In the genomic region with DNA sequence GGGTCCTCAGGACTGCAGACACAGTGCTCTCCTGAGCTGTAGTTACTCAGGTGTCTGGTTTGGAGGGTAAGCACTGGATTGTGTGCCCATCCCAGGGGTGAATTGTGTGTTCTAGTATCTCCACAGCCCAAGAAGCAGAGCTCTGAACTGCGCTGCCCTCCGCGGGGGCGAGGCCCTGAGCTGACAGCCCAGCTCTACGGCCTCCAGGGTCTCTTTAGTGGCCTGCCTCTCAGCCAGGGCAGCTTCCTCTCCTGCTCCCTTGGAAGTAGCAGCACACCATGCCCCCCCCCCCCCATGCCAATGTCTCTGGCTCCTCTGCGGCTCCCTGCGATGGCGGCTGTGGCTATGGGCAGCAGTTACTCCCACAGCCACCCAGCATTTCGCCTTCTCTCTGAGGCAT, we compare ENCODE assay signal across 8 mouse cellular contexts.
DNase-seq lines count a peak whose midpoint lies in the region; ATAC-seq and TF ChIP-seq lines count a peak whose summit lies in the region.

No protein-coding gene starts in this region.

- H3K9ac ChIP-seq in forebrain, embryonic 11.5 days (ENCODE audit: low read length): peak overlapping the region; percentile 1; the same call in 1 of the 2 replicates
- no peak overlapping the region for H3K9ac ChIP-seq in forebrain, embryonic 13.5 days
- H3K9ac ChIP-seq in forebrain, embryonic 16.5 days (replicated peaks; ENCODE audit: low read depth, low read length): no peak overlapping the region
- H3K9ac ChIP-seq in midbrain, embryonic 14.5 days (replicated peaks; ENCODE audit: low read length): no peak overlapping the region

- no peak overlapping the region for H3K27ac ChIP-seq in forebrain, embryonic 11.5 days (ENCODE audit: low read depth, low read length)
- no peak overlapping the region for H3K27ac ChIP-seq in forebrain, embryonic 13.5 days
- H3K27ac ChIP-seq in layer of hippocampus, adult 2 months: peak overlapping the region; percentile 95
- H3K27ac ChIP-seq in forebrain, embryonic 16.5 days (ENCODE audit: low read length): 0 out of 2 replicates have a peak overlapping the region, but pooled peaks have one; percentile 8
- 0 out of 2 replicates have a peak overlapping the region, but pooled peaks have one; percentile 13 for H3K27ac ChIP-seq in midbrain, embryonic 14.5 days (replicated peaks; ENCODE audit: low read depth, low read length)

- no peak for DNase-seq in forebrain, embryonic 11.5 days (ENCODE audit: low spot score)
- DNase-seq in layer of hippocampus, adult 2 months (ENCODE audit: low spot score in 2 of 2): no peak
- no peak for DNase-seq in layer of hippocampus, adult 18-20 months (ENCODE audit: low spot score in 2 of 2)
- DNase-seq in midbrain, embryonic 14.5 days: no peak
- no peak for DNase-seq in urinary bladder, postnatal 14 days (ENCODE audit: low spot score)
- no peak for DNase-seq in lung, postnatal 10 days

- no peak for ATAC-seq in forebrain, embryonic 11.5 days (replicated peaks; ENCODE audit: low FRiP score)
- ATAC-seq in forebrain, embryonic 13.5 days: no peak
- ATAC-seq in forebrain, embryonic 16.5 days: 0 out of 2 replicates have a peak, but pooled peaks have one; percentile 8
- no peak for ATAC-seq in midbrain, embryonic 14.5 days (ENCODE audit: low FRiP score, low TSS enrichment)

- H3K36me3 ChIP-seq in forebrain, embryonic 11.5 days (ENCODE audit: control insufficient read depth, insufficient read depth, low read length): peaks cover 2% of the 10 kb centered on the region
- peaks cover 27% of the 10 kb centered on the region for H3K36me3 ChIP-seq in forebrain, embryonic 13.5 days (ENCODE audit: poor library complexity, severe bottlenecking)
- no peaks in the 10 kb centered on the region for H3K36me3 ChIP-seq in forebrain, embryonic 16.5 days (ENCODE audit: control insufficient read depth, insufficient read depth)
- 0 out of 2 replicates have a peak, but pooled peaks cover 10% of the 10 kb centered on the region for H3K36me3 ChIP-seq in midbrain, embryonic 14.5 days (ENCODE audit: control insufficient read depth, insufficient read depth, low read length)

- no peaks in the 10 kb centered on the region for H3K27me3 ChIP-seq in forebrain, embryonic 11.5 days (ENCODE audit: control insufficient read depth, insufficient read depth, low read length)
- H3K27me3 ChIP-seq in forebrain, embryonic 13.5 days: no peaks in the 10 kb centered on the region
- H3K27me3 ChIP-seq in forebrain, embryonic 16.5 days (replicated peaks; ENCODE audit: control insufficient read depth, insufficient read depth, low read length): no peaks in the 10 kb centered on the region
- H3K27me3 ChIP-seq in midbrain, embryonic 14.5 days (ENCODE audit: control insufficient read depth, insufficient read depth, low read length): no peaks in the 10 kb centered on the region

- no peak overlapping the region for H3K4me2 ChIP-seq in forebrain, embryonic 11.5 days (ENCODE audit: low read depth, low read length, severe bottlenecking)
- H3K4me2 ChIP-seq in forebrain, embryonic 13.5 days: no peak overlapping the region
- H3K4me2 ChIP-seq in forebrain, embryonic 16.5 days (ENCODE audit: low read length): no peak overlapping the region
- no peak overlapping the region for H3K4me2 ChIP-seq in midbrain, embryonic 14.5 days (ENCODE audit: low read length)

- WGBS in forebrain, embryonic 11.5 days: 86% methylated on average over 9 of the region's 9 CpGs
- 83% methylated on average over 9 of the region's 9 CpGs for WGBS in forebrain, embryonic 13.5 days
- WGBS in forebrain, embryonic 16.5 days: 79% methylated on average over 9 of the region's 9 CpGs
- whole genome bisulfite sequencing in midbrain, embryonic 14.5 days: 83% methylated on average over 9 of the region's 9 CpGs

- TF ChIP-seq CTCF in layer of hippocampus, adult 2 months (conservative IDR thresholded peaks at IDR 0.05): no peak

- H3K4me3 ChIP-seq in forebrain, embryonic 11.5 days (ENCODE audit: low read depth, low read length): no peak overlapping the region
- H3K4me3 ChIP-seq in forebrain, embryonic 13.5 days: no peak overlapping the region
- no peak overlapping the region for H3K4me3 ChIP-seq in layer of hippocampus, adult 2 months
- no peak overlapping the region for H3K4me3 ChIP-seq in forebrain, embryonic 16.5 days (replicated peaks; ENCODE audit: low read length)
- no peak overlapping the region for H3K4me3 ChIP-seq in midbrain, embryonic 14.5 days (replicated peaks; ENCODE audit: low read depth, low read length)

- no peaks in the 10 kb centered on the region for H3K9me3 ChIP-seq in forebrain, embryonic 11.5 days (ENCODE audit: control insufficient read depth, low read length)
- no peaks in the 10 kb centered on the region for H3K9me3 ChIP-seq in forebrain, embryonic 13.5 days (replicated peaks)
- no peaks in the 10 kb centered on the region for H3K9me3 ChIP-seq in forebrain, embryonic 16.5 days (ENCODE audit: control insufficient read depth, low read length)
- no peaks in the 10 kb centered on the region for H3K9me3 ChIP-seq in midbrain, embryonic 14.5 days (ENCODE audit: control insufficient read depth, low read length)

- peaks cover 11% of the 10 kb centered on the region for H3K4me1 ChIP-seq in forebrain, embryonic 11.5 days (replicated peaks; ENCODE audit: control insufficient read depth, insufficient read depth, low read length)
- peaks cover 45% of the 10 kb centered on the region for H3K4me1 ChIP-seq in forebrain, embryonic 13.5 days
- peaks cover 22% of the 10 kb centered on the region for H3K4me1 ChIP-seq in forebrain, embryonic 16.5 days (replicated peaks; ENCODE audit: control insufficient read depth, insufficient read depth, low read length)
- peaks cover 5% of the 10 kb centered on the region; the same call in 1 of the 2 replicates for H3K4me1 ChIP-seq in midbrain, embryonic 14.5 days (ENCODE audit: control insufficient read depth, insufficient read depth, low read length)

Comparison
In these comparisons a context has a peak if more than half of its experiments do, and no peak if none do; other contexts are left out.
1. H3K27ac ChIP-seq: peak in layer of hippocampus, adult 2 months (single experiment), forebrain, embryonic 16.5 days (single experiment) and midbrain, embryonic 14.5 days (single experiment); none in forebrain, embryonic 11.5 days (single experiment) and forebrain, embryonic 13.5 days (single experiment).